Mouse (Mus musculus) intestine, embryonic 16.5 days (tissue): ENCODE measurements around the gene Hspbp1. TPM values are rescaled to one million over a fixed set of nuclear protein-coding genes. Genes with fewer than 3 reads are reported as not detected.

ENCODE experiments used
- ATAC-seq: fragments of 200-750 bp; cut with Nextera tagmentation; 2 replicates; pipeline ENCODE4 v1.8.0; 2017; ENCODE audit warnings: moderate TSS enrichment, moderate library complexity
- H3K27ac ChIP-seq: fragments of 300-500 bp; sonication (generic); 2 replicates; pipeline ENCODE4 v1.5.1; 2014; ENCODE audit warnings: mild to moderate bottlenecking, low read length
- H3K27me3 ChIP-seq: fragments of 300-500 bp; sonication (generic); replicated peaks from 2 replicates; pipeline ENCODE4 v1.6.1; 2014; ENCODE audit warnings: low read length, control low read depth, mixed read lengths; ENCODE audit not compliant: control insufficient read depth, insufficient read depth
- H3K36me3 ChIP-seq: fragments of 300-500 bp; sonication (generic); 2 replicates; pipeline ENCODE4 v1.6.1; 2014; ENCODE audit warnings: low read length, control low read depth; ENCODE audit not compliant: control insufficient read depth, insufficient read depth
- H3K4me1 ChIP-seq: fragments of 300-500 bp; sonication (generic); 2 replicates; pipeline ENCODE4 v1.6.1; 2014; ENCODE audit warnings: low read length, control low read depth, mixed read lengths; ENCODE audit not compliant: control insufficient read depth, insufficient read depth
- H3K4me2 ChIP-seq: fragments of 300-500 bp; sonication (generic); 2 replicates; pipeline ENCODE4 v1.6.1; 2014; ENCODE audit warnings: low read depth, low read length, control low read depth
- H3K4me3 ChIP-seq: fragments of 300-500 bp; sonication (generic); 2 replicates; pipeline ENCODE4 v1.5.1; 2014; ENCODE audit warnings: mild to moderate bottlenecking, low read length
- H3K9ac ChIP-seq: fragments of 300-500 bp; sonication (generic); 2 replicates; pipeline ENCODE4 v1.6.1; 2014; ENCODE audit warnings: low read depth, low read length
- H3K9me3 ChIP-seq: fragments of 300-500 bp; sonication (generic); 2 replicates; pipeline ENCODE4 v1.6.1; 2016; ENCODE audit warnings: low read length, control low read depth; ENCODE audit not compliant: control insufficient read depth
- WGBS: fragments of 180-500 bp; shearing (Covaris S2); extraction: QIAGEN DNeasy Blood & Tissue Kit; methylation state at CpG from one replicate; pipeline ENCODE4 v1.1.7; 2014; 5-methylcytosine and 5-hydroxymethylcytosine counted together
- polyA plus RNA-seq: library from polyadenylated mRNA; unstranded; fragments of >200 nt; fragmentation: Nextera tagmentation; extraction: Ambion mirVana; gene quantifications from 2 replicates; pipeline ENCODE4 v1.2.1, GENCODE M21; 2015

Gene Hspbp1
- polyA plus RNA-seq, 1 experiment from 2014 or later: 95.4 TPM

DNA sequence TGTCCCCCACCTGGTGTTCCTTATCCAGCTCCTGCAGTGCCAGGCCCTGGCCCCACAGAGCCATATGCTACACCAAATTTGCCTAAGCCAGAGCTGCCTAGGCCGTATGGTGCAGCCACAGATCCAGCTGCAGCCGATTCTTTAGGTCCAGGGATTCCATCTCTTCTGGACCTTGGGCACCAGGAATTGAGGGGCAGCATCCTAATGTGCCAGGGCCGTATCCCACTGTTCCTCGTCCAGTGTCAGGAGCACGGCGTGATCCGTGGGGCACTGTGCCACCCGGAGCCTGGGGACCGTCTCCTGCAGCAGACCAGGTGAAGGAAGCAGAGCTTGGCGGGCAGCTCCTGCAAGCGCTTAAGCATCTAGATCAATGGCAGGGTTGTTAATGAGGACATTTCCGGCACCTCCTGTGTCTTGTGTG, 72.9 kb downstream of the Hspbp1 start:
- no peaks in the 10 kb centered on the region for H3K27me3 ChIP-seq
- no peak overlapping the region for H3K27ac ChIP-seq
- H3K4me3 ChIP-seq: no peak overlapping the region
- no peaks in the 10 kb centered on the region for H3K9me3 ChIP-seq
- ATAC-seq: no peak
- no peak overlapping the region for H3K4me2 ChIP-seq
- no peaks in the 10 kb centered on the region for H3K36me3 ChIP-seq
- 79% methylated on average over 12 of the region's 12 CpGs for WGBS
- H3K9ac ChIP-seq: no peak overlapping the region
- H3K4me1 ChIP-seq: no peaks in the 10 kb centered on the region

DNA sequence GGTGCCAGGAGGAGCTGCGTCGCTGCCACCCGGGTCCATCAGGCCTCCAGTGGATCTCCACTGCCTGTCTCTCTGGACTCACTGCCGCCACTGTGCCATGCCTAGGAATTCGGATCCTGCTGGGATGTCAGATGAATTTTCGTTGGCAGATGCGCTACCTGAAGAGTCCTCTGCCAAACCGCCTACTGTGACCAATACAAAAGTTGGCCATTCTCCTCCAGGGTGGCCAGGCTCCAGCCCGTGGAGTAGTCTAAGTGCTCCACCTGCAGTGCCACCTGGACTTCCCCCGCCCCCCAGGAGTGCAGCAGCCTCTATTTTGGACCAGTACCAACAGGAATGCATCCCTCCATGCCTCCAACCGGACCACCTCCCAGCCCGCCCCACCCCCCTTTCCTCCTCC, 73.4 kb downstream of the Hspbp1 start:
- ATAC-seq: no peak
- 79% methylated on average over 12 of the region's 12 CpGs for WGBS
- no peaks in the 10 kb centered on the region for H3K36me3 ChIP-seq
- H3K9ac ChIP-seq: no peak overlapping the region
- no peak overlapping the region for H3K4me3 ChIP-seq
- H3K27me3 ChIP-seq: no peaks in the 10 kb centered on the region
- no peak overlapping the region for H3K4me2 ChIP-seq
- H3K4me1 ChIP-seq: no peaks in the 10 kb centered on the region
- H3K9me3 ChIP-seq: no peaks in the 10 kb centered on the region
- no peak overlapping the region for H3K27ac ChIP-seq

Other genes starting within 250 kb of the Hspbp1 start
- 27.3 and 28.7 TPM in 2 replicates for gene Rdh13, start 239.4 kb downstream of the Hspbp1 start, polyA plus RNA-seq
- gene Eps8l1, start 224.4 kb downstream of the Hspbp1 start, polyA plus RNA-seq: 4.0 and 4.1 TPM in 2 replicates
- 17.0 and 17.3 TPM in 2 replicates for gene Ppp1r12c, start 183.4 kb downstream of the Hspbp1 start, polyA plus RNA-seq
- 23.0 and 23.2 TPM in 2 replicates for gene Tnnt1, start 168.7 kb downstream of the Hspbp1 start, polyA plus RNA-seq
- 1.6 TPM in 2 replicates for gene Tnni3, start 160.8 kb downstream of the Hspbp1 start, polyA plus RNA-seq
- 1.1 and 1.3 TPM in 2 replicates for gene Dnaaf3, start 152.6 kb downstream of the Hspbp1 start, polyA plus RNA-seq
- 5.9 and 6.8 TPM in 2 replicates for gene Syt5, start 137.5 kb downstream of the Hspbp1 start, polyA plus RNA-seq
- 3.0 and 4.7 TPM in 2 replicates for gene Ptprh, start 81.0 kb downstream of the Hspbp1 start, polyA plus RNA-seq
- gene Tmem86b, start 53.6 kb downstream of the Hspbp1 start, polyA plus RNA-seq: 16.3 and 23.2 TPM in 2 replicates
- 2.6 and 2.9 TPM in 2 replicates for gene Ppp6r1, start 26.0 kb downstream of the Hspbp1 start, polyA plus RNA-seq
- gene Brsk1, start 5.5 kb upstream of the Hspbp1 start, polyA plus RNA-seq: 0.86 and 1.4 TPM in 2 replicates
- 4.4 and 5.4 TPM in 2 replicates for gene Tmem150b, start 40.2 kb upstream of the Hspbp1 start, polyA plus RNA-seq
- 66.7 and 76.0 TPM in 2 replicates for gene Kmt5c, start 55.0 kb upstream of the Hspbp1 start, polyA plus RNA-seq
- 38.1 and 50.6 TPM in 2 replicates for gene Cox6b2, start 68.0 kb upstream of the Hspbp1 start, polyA plus RNA-seq
- gene Fam71e2, start 86.2 kb upstream of the Hspbp1 start, polyA plus RNA-seq: not detected in 2 replicates
- 0.09 TPM in 1 of 2 replicates, not detected in the other for gene Il11, start 97.8 kb upstream of the Hspbp1 start, polyA plus RNA-seq
- 0.75 and 1.0 TPM in 2 replicates for gene Tmem190, start 97.9 kb upstream of the Hspbp1 start, polyA plus RNA-seq
- gene Tmem238, start 104.6 kb upstream of the Hspbp1 start, polyA plus RNA-seq: 32.8 and 35.9 TPM in 2 replicates
- 320 and 345 TPM in 2 replicates for gene Rpl28, start 107.8 kb upstream of the Hspbp1 start, polyA plus RNA-seq
- 238 and 256 TPM in 2 replicates for gene Ube2s, start 127.5 kb upstream of the Hspbp1 start, polyA plus RNA-seq
- gene Shisa7, start 159.6 kb upstream of the Hspbp1 start, polyA plus RNA-seq: 0.12 and 0.15 TPM in 2 replicates
- gene Isoc2b, start 185.2 kb upstream of the Hspbp1 start, polyA plus RNA-seq: 17.8 and 22.9 TPM in 2 replicates
- gene Isoc2a, start 192.1 kb upstream of the Hspbp1 start, polyA plus RNA-seq: 1.4 TPM in 2 replicates
- not detected in 2 replicates for gene Gm36210, start 221.4 kb upstream of the Hspbp1 start, polyA plus RNA-seq
- gene Zfp628, start 230.1 kb upstream of the Hspbp1 start, polyA plus RNA-seq: 2.7 TPM in 2 replicates
- 3.1 and 3.6 TPM in 2 replicates for gene Nat14, start 237.0 kb upstream of the Hspbp1 start, polyA plus RNA-seq
- gene Ssc5d, start 240.7 kb upstream of the Hspbp1 start, polyA plus RNA-seq: 3.6 and 3.7 TPM in 2 replicates